Mouse (Mus musculus) E14TG2a.4 (cell line): ENCODE measurements at regions not wholly inside any gene's neighbourhood (a gene's known extent, or its start where the extent isn't known, plus 50 kb on each side); places are given as distances from the start of the nearest gene placed in this dataset.

ENCODE experiments used
- CTCF ChIP-seq: conservative IDR thresholded peaks from 2 replicates; pipeline ENCODE4 v1.5.1; 2014; ENCODE audit warnings: low read length
- POU5F1 ChIP-seq: IDR thresholded peaks from 2 replicates; pipeline ENCODE4 v1.6.1; 2014; ENCODE audit warnings: low read length, borderline replicate concordance

DNA sequence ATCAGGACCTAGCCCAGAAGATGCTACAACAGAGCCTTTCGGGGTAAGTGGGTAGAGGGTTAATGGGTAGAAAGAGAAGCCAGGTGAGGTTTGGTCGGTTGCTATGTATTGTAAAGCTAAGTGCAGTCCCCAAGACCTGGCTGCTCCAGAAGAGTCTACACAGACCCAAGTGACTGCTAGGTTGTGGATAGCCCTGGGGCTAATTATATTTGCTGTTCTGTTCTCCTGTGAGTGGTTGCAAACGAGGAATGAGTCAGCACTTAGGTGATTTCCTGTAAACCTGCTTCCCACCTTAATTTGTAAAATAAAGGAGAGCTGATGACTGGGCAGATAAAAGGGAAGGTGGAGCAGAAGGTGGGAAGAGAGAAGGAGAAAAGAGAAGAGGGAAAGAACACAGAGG is 126.9 kb downstream of the Evx1 start:
- TF ChIP-seq CTCF: no peak
- no peak for TF ChIP-seq POU5F1
